Mouse (Mus musculus) embryonic fibroblast, embryonic 13.5 days (primary cell): ENCODE results near the gene Acta2.

ENCODE experiments used
- CTCF ChIP-seq: IDR thresholded peaks from 2 replicates; pipeline ENCODE4 v1.5.1; 2011; ENCODE audit warnings: mild to moderate bottlenecking, control low read depth, low read length, moderate library complexity, borderline replicate concordance; ENCODE audit not compliant: insufficient read depth
- POLR2A ChIP-seq: IDR thresholded peaks from 2 replicates; pipeline ENCODE4 v1.6.1; 2011; ENCODE audit warnings: low read depth, mild to moderate bottlenecking, control low read depth, low read length, moderate library complexity

- TF ChIP-seq CTCF: no peak
- TF ChIP-seq POLR2A: peak; percentile 45; the same call in 1 of the 2 replicates
Measured at GRCm38 (mm10) chr19:34248558-34248957, 6.8 kb downstream of the Acta2 start.
